Mouse (Mus musculus) right cerebral cortex, adult 2 months (tissue): ENCODE results near the gene Kank3.
"Not testable (repeated sequence)": the region's sequence is repeated elsewhere in the genome, so short reads cannot be mapped to it uniquely, and the experiment has no call there.

Experiments used
- DNase-seq, 2 experiments: peaks; one replicate each; pipeline ENCODE4 v3.0.0; 2021 to 2022; ENCODE audit warnings: low spot score in 2 of 2

Kank3 gene

DNA sequence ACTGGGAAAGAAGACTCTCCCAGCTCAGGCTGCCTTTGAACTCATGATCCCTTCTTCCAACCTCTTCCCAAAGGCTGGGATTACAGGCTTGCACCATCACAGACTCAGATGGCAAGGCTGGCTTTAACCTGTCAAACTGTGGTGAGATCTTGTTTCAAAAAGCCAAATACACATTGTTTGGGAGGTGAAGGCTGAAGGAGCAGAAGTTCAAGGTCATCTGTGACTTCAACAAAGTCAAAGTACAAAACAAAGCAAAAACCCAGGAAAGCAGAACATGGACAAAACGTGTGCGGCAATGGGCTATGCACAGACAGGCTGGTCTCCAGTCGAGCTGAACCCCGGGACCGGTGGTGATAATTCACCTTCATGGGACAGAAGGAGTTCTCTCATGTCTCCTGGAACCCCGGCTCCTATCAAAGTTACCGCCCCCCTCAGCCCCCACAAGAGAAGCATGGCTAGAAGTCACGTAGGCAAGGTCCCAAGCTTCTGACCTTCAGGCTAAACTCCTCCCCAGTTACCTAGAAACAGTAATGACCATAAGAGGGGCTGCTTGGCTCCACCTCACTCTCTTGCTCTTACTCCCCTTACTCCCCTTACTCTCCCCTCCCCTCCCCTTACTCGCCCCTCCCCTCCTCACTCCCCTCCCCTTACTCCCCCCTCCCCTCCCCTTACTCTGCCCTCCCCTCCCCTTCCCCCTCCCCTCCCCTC lies 3.0 kb upstream of the Kank3 start:
- DNase-seq = no peak

- DNase-seq = no peak
These were observed 2.1 kb upstream of the Kank3 start for GRCm38 (mm10) chr17:33808192-33808591.

GRCm38 (mm10) chr17:33811142-33811516 lies 810 bp downstream of the Kank3 start:
- DNase-seq = no peak

GRCm38 (mm10) chr17:33812475-33812874 lies 2.2 kb downstream of the Kank3 start:
- DNase-seq = no peak

DNA sequence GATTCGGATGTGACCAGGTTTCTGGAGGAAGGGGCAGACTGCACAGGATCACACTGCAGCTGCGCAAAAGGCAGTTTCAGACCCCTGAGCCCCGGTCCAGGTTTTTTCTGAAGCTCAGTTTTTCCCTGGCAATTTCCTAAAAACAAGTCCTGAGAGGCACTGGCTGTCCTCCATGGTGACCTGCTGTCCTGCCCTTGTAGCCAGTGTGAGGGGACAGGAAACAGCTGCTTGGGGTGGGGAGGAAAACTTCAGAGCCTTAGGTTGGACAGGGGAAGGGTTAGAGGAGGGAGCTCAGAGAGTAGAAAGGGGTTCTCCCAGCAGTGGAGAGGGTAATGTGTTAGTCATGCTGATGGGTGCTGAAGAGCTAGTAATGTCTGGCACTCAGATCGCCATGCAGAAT lies 2.7 kb downstream of the Kank3 start:
- no peak for DNase-seq

DNA sequence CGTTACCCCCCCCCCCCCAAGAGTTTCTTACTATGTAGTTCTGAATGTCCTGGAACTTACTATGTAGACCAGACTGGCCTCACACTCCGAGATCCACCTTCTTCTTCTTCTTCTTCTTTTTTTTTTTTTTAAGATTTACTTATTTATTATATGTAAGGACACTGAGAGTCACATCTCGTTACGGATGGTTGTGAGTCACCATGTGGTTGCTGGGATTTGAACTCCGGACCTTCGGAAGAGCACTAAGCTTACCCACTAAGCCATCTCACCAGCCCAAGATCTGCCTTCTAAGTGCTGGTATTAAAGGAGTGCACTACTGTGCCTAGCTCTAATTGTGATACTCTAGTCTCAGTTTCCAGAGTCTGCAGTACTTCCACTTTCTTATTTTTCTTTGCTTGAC lies 5.1 kb downstream of the Kank3 start:
- DNase-seq = no peak

GRCm38 (mm10) chr17:33816612-33817011 lies 6.3 kb downstream of the Kank3 start:
- DNase-seq = no peak

DNA sequence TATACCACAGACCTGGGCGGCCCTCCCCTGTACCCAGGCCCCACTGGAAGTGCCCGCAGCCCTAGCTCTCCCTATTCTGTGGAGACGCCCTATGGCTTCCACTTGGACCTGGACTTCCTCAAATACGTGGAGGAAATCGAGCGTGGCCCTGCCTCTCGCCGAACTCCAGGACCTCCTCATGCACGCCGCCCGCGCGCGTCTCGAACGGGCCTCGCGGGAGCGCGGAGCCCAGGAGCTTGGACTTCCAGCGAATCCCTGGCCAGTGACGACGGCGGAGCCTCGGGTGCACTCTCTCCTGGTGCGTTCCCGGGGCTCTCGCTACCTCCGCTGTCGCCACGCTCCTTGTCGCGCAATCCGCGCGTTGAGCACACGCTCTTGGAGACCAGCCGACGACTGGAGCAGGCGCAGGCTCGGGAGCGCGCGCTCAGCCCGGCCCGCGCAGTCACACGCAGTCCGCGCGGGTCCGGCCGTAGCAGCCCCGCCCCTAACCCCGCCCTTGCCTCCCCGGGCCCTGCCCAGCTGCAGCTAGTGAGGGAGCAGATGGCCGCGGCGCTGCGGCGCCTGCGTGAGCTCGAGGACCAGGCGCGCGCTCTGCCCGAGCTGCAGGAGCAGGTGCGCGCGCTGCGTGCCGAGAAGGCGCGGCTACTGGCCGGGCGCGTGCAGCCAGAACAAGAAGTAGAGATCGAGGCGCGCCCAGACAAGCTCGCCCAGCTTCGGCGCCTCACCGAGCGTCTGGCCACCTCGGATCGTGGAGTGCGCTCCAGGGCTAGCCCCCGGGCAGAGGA lies 7.1 kb downstream of the Kank3 start:
- DNase-seq = peak; percentile 87 to 91

DNA sequence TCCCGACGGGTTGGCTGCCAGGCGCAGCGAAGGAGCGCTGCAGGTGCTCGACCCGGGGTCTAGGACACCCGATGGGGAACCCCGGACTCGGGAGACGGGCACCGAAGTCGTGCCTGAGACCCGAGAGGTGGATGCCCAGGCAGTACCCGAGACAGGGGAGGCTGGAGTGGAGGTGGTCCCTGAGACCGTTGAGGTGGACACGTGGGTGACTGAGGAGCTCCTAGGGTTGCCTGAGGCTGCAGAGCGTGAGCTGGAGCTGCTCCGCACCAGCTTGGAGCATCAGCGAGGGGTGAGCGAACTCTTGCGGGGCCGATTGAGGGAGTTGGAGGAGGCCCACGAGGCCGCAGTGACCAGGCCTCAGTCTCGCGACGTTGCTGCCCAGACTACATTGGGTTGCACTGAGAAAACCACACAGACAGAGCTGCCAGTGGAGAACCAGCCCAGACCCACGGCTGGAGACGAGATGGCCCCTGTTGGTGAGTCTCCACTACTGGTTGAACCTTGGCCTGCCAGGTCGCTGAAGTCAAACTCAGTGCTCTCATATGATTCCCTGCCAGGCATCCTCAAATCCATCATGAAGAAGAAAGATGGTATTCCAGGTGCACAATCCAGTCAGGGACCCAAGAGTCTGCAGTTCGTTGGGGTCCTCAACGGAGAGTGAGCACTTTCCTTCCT lies 7.8 kb downstream of the Kank3 start:
- no peak for DNase-seq

- DNase-seq = no peak
These were observed 12.2 kb downstream of the Kank3 start for GRCm38 (mm10) chr17:33822436-33822959.

GRCm38 (mm10) chr17:33823171-33823570 lies 12.9 kb downstream of the Kank3 start:
- DNase-seq = not testable (repeated sequence)

DNA sequence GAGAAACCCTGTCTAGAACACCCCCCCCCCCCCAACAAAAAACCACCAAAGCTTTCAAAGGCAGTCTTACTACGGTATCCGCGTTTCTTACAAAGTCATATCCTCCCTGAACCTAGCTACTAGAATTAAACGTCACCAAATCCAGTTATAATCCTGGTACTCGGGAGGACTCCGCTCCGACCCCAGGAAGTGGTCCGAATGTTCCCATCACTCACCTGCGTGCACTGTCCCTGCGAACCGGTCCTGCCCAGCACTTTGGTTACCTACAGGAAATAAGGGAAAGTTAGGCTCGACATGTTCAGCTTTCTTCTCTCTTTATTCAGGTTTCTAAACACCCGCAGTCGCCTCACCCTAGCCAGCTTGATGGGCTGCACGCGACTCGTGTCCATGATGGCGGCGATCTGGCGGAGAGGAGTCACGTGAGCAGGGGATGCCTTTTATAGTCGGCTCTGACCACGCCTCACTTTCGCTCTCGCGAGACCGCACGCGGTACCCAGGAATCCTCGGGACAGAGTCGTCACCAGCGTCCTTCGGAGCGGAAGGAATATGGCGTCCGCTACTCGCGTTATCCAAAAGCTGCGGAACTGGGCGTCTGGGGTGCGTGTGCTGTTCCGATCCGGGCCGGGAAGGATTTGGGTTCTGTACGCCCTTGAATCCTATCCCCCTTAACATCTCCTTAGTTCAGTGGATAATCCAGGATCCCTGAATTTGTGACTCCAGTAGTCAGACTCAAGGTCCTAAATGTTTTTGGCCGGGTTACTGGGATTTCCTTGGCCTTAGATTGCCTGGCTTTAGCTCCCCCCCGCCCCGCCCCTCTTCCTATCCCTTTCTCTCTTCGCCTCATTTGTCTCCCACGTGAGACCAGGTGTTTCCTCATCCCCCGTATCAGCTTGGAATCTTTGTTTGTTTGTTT lies 14.0 kb downstream of the Kank3 start, which contains the start of the genes Rps28 and Ndufa7:
TSS of gene Rps28 (minus strand) at position 479 of the 913 bp plus-strand sequence.
TSS of gene Ndufa7 (plus strand) at position 489 of the 913 bp plus-strand sequence.
- DNase-seq = peak; percentile 99

DNA sequence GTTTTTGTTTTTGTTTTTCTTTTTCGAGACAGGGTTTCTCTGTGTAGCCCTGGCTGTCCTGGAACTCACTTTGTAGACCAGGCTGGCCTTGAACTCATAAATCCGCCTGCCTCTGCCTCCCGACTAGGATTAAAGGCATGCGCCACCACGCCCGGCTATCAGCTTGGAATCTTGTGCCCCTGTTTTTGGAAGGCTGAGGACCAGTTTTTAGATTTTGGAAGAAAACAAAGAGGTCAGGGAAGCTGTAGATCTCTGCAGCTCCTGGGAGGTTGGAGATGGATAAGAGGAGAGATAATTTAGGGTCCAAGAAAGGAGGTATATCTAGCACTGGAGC lies 14.6 kb downstream of the Kank3 start:
- not testable (repeated sequence) for DNase-seq

GRCm38 (mm10) chr17:33825462-33825861 lies 15.1 kb downstream of the Kank3 start:
- no peak for DNase-seq

DNA sequence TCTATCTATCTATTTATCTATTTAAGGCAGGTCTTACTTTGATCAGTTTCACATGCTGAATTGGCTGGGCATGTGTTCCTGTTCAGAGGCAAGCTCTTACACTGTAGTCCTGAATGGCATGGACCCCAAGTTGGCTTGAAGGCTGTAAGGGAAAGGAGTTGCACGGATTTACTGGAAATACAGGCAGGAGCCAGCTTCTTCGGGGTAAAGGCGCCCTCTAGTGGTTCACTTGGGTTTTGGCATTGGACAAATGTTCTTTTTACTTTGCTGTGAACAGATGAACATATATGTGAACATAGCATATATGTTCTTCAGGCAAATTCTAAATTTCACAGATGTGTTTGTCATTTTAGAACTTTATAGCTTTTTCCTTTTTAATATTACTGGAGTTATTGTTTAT lies 16.5 kb downstream of the Kank3 start:
- peak; percentile 75 to 79 for DNase-seq

- no peak for DNase-seq
These were observed 18.6 kb downstream of the Kank3 start for GRCm38 (mm10) chr17:33828892-33829291.

DNA sequence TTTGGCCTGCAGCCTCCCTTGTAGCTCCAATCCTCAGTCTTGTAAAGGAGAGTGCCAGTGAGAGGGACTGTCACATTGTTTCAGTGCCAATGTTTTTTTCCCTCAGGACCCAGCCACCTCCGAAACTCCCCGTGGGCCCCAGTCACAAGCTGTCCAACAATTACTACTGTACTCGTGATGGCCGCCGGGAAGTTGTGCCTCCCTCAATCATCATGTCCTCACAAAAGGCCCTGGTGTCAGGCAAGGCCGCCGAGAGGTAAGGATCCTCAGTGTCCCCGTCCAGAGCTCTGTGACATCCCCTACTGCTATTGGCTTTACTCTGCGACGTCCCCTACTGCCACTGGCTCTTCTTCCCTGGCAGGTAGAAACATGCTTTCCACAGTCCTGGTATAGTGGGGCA lies 19.2 kb downstream of the Kank3 start:
- DNase-seq = no peak

- DNase-seq = peak; percentile 94 to 96
These were observed 32.9 kb downstream of the Kank3 start, which contains the start of gene Cd320 for GRCm38 (mm10) chr17:33842966-33843795. TSS of gene Cd320 (plus strand) at chr17:33843091.

DNA sequence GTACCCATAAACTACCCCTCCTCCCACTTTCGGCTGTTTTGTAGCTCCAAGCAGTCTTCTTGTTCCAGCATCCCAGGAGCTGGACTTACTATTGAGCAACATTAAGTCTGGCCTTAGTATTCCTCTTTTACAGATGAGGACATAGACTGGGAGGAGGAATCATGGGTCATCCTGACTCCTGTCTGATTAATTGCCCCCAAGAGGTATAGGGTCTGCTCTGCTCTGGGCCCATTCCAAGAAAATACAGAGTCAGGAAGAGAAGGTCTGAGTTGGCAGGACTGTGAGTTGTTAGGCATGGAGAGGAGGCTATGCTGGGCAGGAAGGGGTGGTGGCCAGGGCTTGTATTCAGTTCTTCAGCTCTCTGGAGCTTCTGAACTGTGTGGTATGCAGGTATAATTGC lies 33.9 kb downstream of the Kank3 start:
- DNase-seq = no peak

DNA sequence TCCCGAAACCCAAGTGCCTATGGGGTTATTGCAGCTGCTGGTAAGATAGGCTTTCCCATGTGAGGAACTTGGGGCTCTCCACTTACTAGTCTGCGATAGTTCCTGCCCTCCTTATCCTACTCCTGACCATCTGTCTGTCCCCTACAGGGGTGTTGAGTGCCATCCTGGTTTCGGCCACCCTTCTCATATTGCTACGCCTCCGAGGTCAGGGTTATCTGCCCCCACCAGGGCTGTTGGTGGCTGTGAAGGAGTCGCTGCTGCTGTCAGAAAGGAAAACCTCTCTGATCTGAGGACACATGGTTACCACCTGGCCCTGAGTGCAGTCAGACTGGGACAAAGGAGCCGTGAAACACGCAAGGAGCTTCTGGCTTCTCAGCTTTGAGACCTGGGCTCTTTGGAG lies 37.8 kb downstream of the Kank3 start:
- no peak for DNase-seq
